Mouse (Mus musculus) midbrain, embryonic 12.5 days (tissue): ENCODE data around the gene Kcna3. TPM values are rescaled to one million over a fixed set of nuclear protein-coding genes. Genes with fewer than 3 reads are reported as not detected.

Experiments used
- ATAC-seq: fragments of 200-750 bp; cut with Nextera tagmentation; 2 replicates; pipeline ENCODE4 v1.8.0; 2017; ENCODE audit warnings: low read depth, moderate TSS enrichment, moderate library complexity; ENCODE audit not compliant: low FRiP score
- H3K27ac ChIP-seq: fragments of 300-500 bp; sonication (generic); replicated peaks from 2 replicates; pipeline ENCODE4 v1.5.1; 2016; ENCODE audit warnings: mild to moderate bottlenecking
- H3K27me3 ChIP-seq: fragments of 300-500 bp; sonication (generic); 2 replicates; pipeline ENCODE4 v1.6.1; 2016; ENCODE audit warnings: mild to moderate bottlenecking
- H3K36me3 ChIP-seq: fragments of 300-500 bp; sonication (generic); 2 replicates; pipeline ENCODE4 v1.6.1; 2016
- H3K4me1 ChIP-seq: fragments of 300-500 bp; sonication (generic); 2 replicates; pipeline ENCODE4 v1.6.1; 2016
- H3K4me2 ChIP-seq: fragments of 300-500 bp; sonication (generic); replicated peaks from 2 replicates; pipeline ENCODE4 v1.6.1; 2016; ENCODE audit warnings: mild to moderate bottlenecking, moderate library complexity
- H3K4me3 ChIP-seq: fragments of 300-500 bp; sonication (generic); 2 replicates; pipeline ENCODE4 v1.5.1; 2016; ENCODE audit warnings: mild to moderate bottlenecking
- H3K9ac ChIP-seq: fragments of 300-500 bp; sonication (generic); replicated peaks from 2 replicates; pipeline ENCODE4 v1.6.1; 2016; ENCODE audit warnings: mild to moderate bottlenecking, moderate library complexity
- H3K9me3 ChIP-seq: fragments of 300-500 bp; sonication (generic); 2 replicates; pipeline ENCODE4 v1.6.1; 2016; ENCODE audit warnings: mild to moderate bottlenecking
- WGBS: fragments of 180-500 bp; shearing (Covaris S2); methylation state at CpG from one replicate; pipeline ENCODE4 v1.1.7; 2016; 5-methylcytosine and 5-hydroxymethylcytosine counted together
- polyA plus RNA-seq: library from polyadenylated mRNA; unstranded; fragments of >200 nt; fragmentation: Nextera tagmentation; extraction: Ambion mirVana; gene quantifications from 2 replicates; pipeline ENCODE4 v1.2.1, GENCODE M21; 2016

Kcna3 gene
- 8.9 and 10.1 TPM in 2 replicates for polyA plus RNA-seq

GRCm38 (mm10) chr3:107035521-107036457 lies at the start of gene Kcna3:
TSS of gene Kcna3 (plus strand) at chr3:107036169.
- under 1% methylated on average over 46 of the region's 80 CpGs for WGBS
- peaks cover 12% of the 10 kb centered on the region for H3K27me3 ChIP-seq
- H3K9me3 ChIP-seq, result no peaks in the 10 kb centered on the region
- H3K36me3 ChIP-seq, result no peaks in the 10 kb centered on the region
- peak within 1 kb of the TSS; percentile 88 for H3K4me2 ChIP-seq
- peak within 1 kb of the TSS; percentile 79 for H3K4me3 ChIP-seq
- H3K9ac ChIP-seq, result peak within 1 kb of the TSS; percentile 86
- H3K27ac ChIP-seq, result peak within 1 kb of the TSS; percentile 79
- H3K4me1 ChIP-seq, result peaks cover 50% of the 10 kb centered on the region
- peak; percentile 95 for ATAC-seq

- H3K9ac ChIP-seq, result no peak overlapping the region
- H3K4me1 ChIP-seq, result peaks cover 6% of the 10 kb centered on the region; the same call in 1 of the 2 replicates
- no peak for ATAC-seq
- H3K4me2 ChIP-seq, result no peak overlapping the region
- no peak overlapping the region for H3K27ac ChIP-seq
- H3K27me3 ChIP-seq, result no peaks in the 10 kb centered on the region
- no peak overlapping the region for H3K4me3 ChIP-seq
- no peaks in the 10 kb centered on the region for H3K36me3 ChIP-seq
- 88% methylated on average over 1 of the region's 1 CpGs for WGBS
- H3K9me3 ChIP-seq, result no peaks in the 10 kb centered on the region
Observed at GRCm38 (mm10) chr3:106991334-106991733, 44.6 kb upstream of the Kcna3 start.

DNA sequence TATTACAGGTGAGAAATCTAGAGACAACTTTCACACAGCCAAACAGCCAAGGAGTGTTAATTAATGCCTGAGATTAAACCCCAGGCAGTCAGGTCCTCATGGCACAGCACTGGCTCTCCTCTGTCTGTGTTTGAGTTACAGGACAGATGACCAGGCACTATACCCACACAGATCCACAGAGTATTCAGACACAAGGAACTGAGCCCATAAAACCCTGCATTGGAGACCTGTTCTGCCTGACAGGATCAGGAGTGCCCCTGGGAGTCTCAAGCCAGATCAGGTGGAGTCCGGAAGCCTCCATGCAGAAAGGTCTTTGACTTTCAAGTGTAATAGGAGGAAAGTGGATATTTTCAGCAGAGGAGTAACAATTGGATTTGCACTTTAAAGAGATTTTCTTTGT lies 40.6 kb upstream of the Kcna3 start:
- Histone ChIP-seq H3K4me2 (no peak overlapping the region), H3K4me1 (peaks cover 6% of the 10 kb centered on the region; the same call in 1 of the 2 replicates), H3K36me3 (no peaks in the 10 kb centered on the region), H3K9ac (no peak overlapping the region), H3K27ac (no peak overlapping the region), H3K4me3 (no peak overlapping the region), H3K9me3 (no peaks in the 10 kb centered on the region), H3K27me3 (no peaks in the 10 kb centered on the region)
- ATAC-seq, result no peak
- WGBS, result 55% methylated on average over 1 of the region's 1 CpGs

DNA sequence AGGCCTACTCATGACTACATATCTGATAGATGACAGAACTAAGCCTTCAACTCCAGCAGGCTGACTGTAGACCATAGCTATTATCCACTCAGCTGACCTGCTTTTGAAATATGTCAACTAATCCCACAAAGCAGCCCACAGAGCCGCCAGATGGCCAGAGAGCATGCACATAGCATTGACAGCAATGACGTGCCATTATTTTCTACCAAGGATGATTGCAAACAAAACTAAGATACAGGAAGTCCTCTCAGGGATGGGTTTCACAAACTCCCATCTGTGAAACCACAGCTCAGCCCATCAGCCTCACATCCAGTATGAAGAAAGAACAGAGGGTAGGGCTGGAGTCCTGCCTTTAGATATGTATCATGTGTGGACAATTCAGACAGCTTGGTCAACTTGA lies 39.8 kb upstream of the Kcna3 start:
- no peak for ATAC-seq
- no peaks in the 10 kb centered on the region for H3K9me3 ChIP-seq
- H3K36me3 ChIP-seq, result no peaks in the 10 kb centered on the region
- H3K4me2 ChIP-seq, result no peak overlapping the region
- H3K27me3 ChIP-seq, result no peaks in the 10 kb centered on the region
- H3K27ac ChIP-seq, result no peak overlapping the region
- H3K4me1 ChIP-seq, result peaks cover 6% of the 10 kb centered on the region; the same call in 1 of the 2 replicates
- no peak overlapping the region for H3K9ac ChIP-seq
- 68% methylated on average over 2 of the region's 2 CpGs for WGBS
- no peak overlapping the region for H3K4me3 ChIP-seq

GRCm38 (mm10) chr3:106998370-106998769 lies 37.6 kb upstream of the Kcna3 start:
- Histone ChIP-seq H3K36me3 (no peaks in the 10 kb centered on the region), H3K4me2 (no peak overlapping the region), H3K27me3 (no peaks in the 10 kb centered on the region), H3K4me3 (no peak overlapping the region), H3K9me3 (no peaks in the 10 kb centered on the region), H3K27ac (no peak overlapping the region), H3K4me1 (peaks cover under 1% of the 10 kb centered on the region), H3K9ac (no peak overlapping the region)
- WGBS, result 73% methylated on average over 1 of the region's 1 CpGs
- no peak for ATAC-seq

DNA sequence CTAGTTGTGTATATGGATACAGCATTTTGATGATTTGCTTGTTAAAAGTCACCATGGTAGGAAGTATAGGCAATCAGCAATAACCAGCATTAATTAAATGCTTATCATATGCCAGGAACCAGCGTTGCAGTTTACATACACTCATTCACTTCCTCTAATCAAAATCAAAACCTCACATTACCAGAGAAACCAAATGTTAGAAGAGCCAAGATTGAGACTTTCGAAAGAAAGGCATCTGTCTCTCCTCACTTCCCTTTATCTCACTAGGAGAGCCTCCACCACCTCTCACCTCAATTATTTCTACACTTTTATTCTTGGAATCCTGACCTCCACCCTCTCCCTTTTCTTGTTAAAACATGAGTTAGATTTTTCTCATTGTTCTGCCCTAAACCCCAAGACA lies 35.8 kb upstream of the Kcna3 start:
- H3K27ac ChIP-seq, result no peak overlapping the region
- no peak overlapping the region for H3K4me2 ChIP-seq
- no peaks in the 10 kb centered on the region for H3K9me3 ChIP-seq
- no peak for ATAC-seq
- H3K4me1 ChIP-seq, result no peaks in the 10 kb centered on the region; the same call in 1 of the 2 replicates
- H3K9ac ChIP-seq, result no peak overlapping the region
- no peaks in the 10 kb centered on the region for H3K36me3 ChIP-seq
- no peaks in the 10 kb centered on the region for H3K27me3 ChIP-seq
- H3K4me3 ChIP-seq, result no peak overlapping the region
- 77% methylated on average over 2 of the region's 2 CpGs for WGBS

DNA sequence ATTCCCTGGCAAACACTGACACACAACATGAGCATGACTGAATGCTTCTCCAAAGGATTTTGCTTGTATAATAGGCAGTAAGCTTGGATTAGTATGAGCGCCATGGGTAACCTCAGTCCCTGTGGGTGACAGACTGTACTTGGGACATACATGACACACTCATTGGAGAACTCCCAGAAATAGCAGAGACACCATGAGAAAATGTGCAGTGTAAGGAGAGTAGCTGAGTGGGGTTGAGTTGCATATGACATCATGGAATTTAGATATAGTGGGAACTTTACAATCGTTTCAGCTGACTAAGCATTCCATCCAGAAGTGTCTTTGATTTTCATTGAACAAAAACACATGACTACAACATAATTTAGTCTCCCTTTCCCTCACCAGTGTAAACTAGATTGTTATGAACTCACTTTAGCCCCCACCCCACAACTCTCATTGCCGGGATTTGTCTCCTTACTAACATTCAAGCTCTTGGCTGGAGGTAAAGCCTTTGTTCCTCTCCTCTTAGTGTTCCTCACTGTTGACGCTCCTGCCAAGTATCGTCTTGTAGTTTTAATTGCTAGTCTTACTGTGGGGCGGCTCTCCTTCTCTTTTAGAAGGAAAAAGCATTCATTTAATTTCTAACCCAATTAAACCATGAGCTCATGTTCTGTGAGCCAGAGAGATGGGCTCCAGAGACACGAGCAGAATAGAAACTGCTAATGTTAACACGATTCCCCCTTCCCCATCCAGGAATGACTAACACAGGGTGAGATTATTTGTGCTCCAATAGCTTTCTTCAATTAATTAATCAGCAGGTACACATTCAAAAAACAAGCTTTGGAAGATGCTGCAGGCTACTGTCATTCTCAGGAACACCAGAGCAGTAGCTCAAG lies 33.5 kb upstream of the Kcna3 start:
- ATAC-seq, result peak; percentile 44; the same call in 1 of the 2 replicates
- no peaks in the 10 kb centered on the region for H3K27me3 ChIP-seq
- H3K36me3 ChIP-seq, result no peaks in the 10 kb centered on the region
- WGBS, result 85% methylated on average over 8 of the region's 8 CpGs
- no peaks in the 10 kb centered on the region; the same call in 1 of the 2 replicates for H3K4me1 ChIP-seq
- no peak overlapping the region for H3K4me3 ChIP-seq
- no peak overlapping the region for H3K9ac ChIP-seq
- H3K4me2 ChIP-seq, result no peak overlapping the region
- no peaks in the 10 kb centered on the region for H3K9me3 ChIP-seq
- H3K27ac ChIP-seq, result no peak overlapping the region

GRCm38 (mm10) chr3:107009329-107010076 lies 26.5 kb upstream of the Kcna3 start:
- Histone ChIP-seq H3K9ac (no peak overlapping the region), H3K4me2 (no peak overlapping the region), H3K9me3 (no peaks in the 10 kb centered on the region), H3K27ac (no peak overlapping the region), H3K4me3 (no peak overlapping the region), H3K36me3 (no peaks in the 10 kb centered on the region), H3K4me1 (no peaks in the 10 kb centered on the region), H3K27me3 (no peaks in the 10 kb centered on the region)
- WGBS, result 81% methylated on average over 4 of the region's 4 CpGs
- no peak for ATAC-seq

- Histone ChIP-seq H3K27ac (no peak overlapping the region), H3K36me3 (no peaks in the 10 kb centered on the region)
- 51% methylated on average over 2 of the region's 2 CpGs for WGBS
Observed at GRCm38 (mm10) chr3:107018286-107018685, 17.7 kb upstream of the Kcna3 start.

DNA sequence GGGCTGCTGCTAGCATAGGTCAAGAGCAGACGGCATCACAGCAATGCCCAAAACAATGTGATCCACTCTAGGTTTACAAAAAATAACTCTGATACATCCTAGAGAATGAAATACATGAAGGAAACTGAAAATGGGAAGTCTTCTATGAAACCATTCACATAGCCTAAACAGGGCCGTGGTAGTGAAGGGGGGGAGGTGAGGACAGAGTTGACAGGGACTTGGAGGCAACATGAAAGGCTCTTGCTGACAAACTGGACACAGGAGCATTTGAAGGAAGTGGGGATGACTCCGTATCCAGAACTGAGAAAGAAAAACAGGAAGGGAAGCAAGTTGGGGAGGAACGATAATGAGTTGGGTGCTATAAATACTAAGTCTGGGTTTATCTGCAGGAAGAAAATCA lies 4.4 kb upstream of the Kcna3 start:
- Histone ChIP-seq H3K4me1 (peaks cover 22% of the 10 kb centered on the region; the same call in 1 of the 2 replicates), H3K27me3 (no peaks in the 10 kb centered on the region), H3K9me3 (no peaks in the 10 kb centered on the region), H3K4me2 (no peak overlapping the region), H3K4me3 (no peak overlapping the region), H3K27ac (no peak overlapping the region), H3K36me3 (no peaks in the 10 kb centered on the region), H3K9ac (no peak overlapping the region)
- WGBS, result 81% methylated on average over 4 of the region's 4 CpGs
- ATAC-seq, result no peak

More at GRCm38 (mm10) chr3:107018286-107018685, 17.7 kb upstream of the Kcna3 start:
- H3K4me1 ChIP-seq, result no peaks in the 10 kb centered on the region
- H3K4me2 ChIP-seq, result no peak overlapping the region
- H3K9ac ChIP-seq, result no peak overlapping the region
- no peaks in the 10 kb centered on the region for H3K27me3 ChIP-seq
- H3K9me3 ChIP-seq, result no peaks in the 10 kb centered on the region
- H3K4me3 ChIP-seq, result no peak overlapping the region
- no peak for ATAC-seq

DNA sequence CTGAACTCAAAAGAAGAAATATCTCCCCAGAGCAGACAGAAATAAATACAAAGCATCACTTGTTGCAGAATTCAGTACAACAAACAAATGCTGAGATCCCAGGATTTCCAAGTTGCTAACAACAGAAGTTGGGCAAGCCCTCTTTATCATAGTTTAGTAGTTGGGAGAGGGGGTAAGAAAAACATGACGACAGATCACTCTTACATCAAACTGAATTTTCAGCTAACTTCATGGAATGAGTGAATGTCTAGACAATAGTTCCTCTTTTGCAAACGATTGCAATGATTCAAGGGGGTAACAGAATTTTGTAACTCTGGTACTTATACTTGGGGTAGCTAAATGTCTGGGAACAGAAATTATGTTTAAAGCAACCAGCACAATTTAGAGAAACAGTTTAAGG lies 1.2 kb upstream of the Kcna3 start:
- H3K4me3 ChIP-seq, result 0 out of 2 replicates have a peak overlapping the region, but pooled peaks have one; percentile 79
- peaks cover 12% of the 10 kb centered on the region for H3K27me3 ChIP-seq
- no peaks in the 10 kb centered on the region for H3K36me3 ChIP-seq
- whole genome bisulfite sequencing, result 59% methylated on average over 2 of the region's 2 CpGs
- H3K9ac ChIP-seq, result no peak overlapping the region; the same call in 1 of the 2 replicates
- peaks cover 48% of the 10 kb centered on the region for H3K4me1 ChIP-seq
- ATAC-seq, result no peak
- H3K4me2 ChIP-seq, result peak overlapping the region; percentile 88
- no peaks in the 10 kb centered on the region for H3K9me3 ChIP-seq
- no peak overlapping the region for H3K27ac ChIP-seq
